Mouse (Mus musculus): ENCODE data around the gene Hmgcs1.

Hmgcs1 gene

GRCm38 (mm10) chr13:119706278-119706880 lies 16.2 kb downstream of the Hmgcs1 start:
- DNase-seq (ENCODE audit: low spot score), result peak; percentile 5

- peak; percentile 7 for DNase-seq (ENCODE audit: low spot score)
Measured at GRCm38 (mm10) chr13:119706953-119707352, 16.8 kb downstream of the Hmgcs1 start.

- no peak for DNase-seq (ENCODE audit: low spot score)
Measured at GRCm38 (mm10) chr13:119707906-119708305, 17.7 kb downstream of the Hmgcs1 start.

GRCm38 (mm10) chr13:119708941-119709340 lies 18.8 kb downstream of the Hmgcs1 start:
- DNase-seq (ENCODE audit: low spot score), result no peak

- no peak for DNase-seq (ENCODE audit: low spot score)
Measured at GRCm38 (mm10) chr13:119709388-119710267, 19.4 kb downstream of the Hmgcs1 start.

GRCm38 (mm10) chr13:119710268-119710610 lies 20.1 kb downstream of the Hmgcs1 start:
- no peak for DNase-seq (ENCODE audit: low spot score)

- DNase-seq (ENCODE audit: low spot score), result no peak
Measured at GRCm38 (mm10) chr13:119712463-119712862, 22.3 kb downstream of the Hmgcs1 start.

GRCm38 (mm10) chr13:119713107-119713787 lies 23.1 kb downstream of the Hmgcs1 start:
- DNase-seq (ENCODE audit: low spot score), result no peak

GRCm38 (mm10) chr13:119713821-119714220 lies 23.6 kb downstream of the Hmgcs1 start:
- DNase-seq (ENCODE audit: low spot score), result no peak

GRCm38 (mm10) chr13:119716105-119716504 lies 25.9 kb downstream of the Hmgcs1 start:
- DNase-seq (ENCODE audit: low spot score), result no peak

GRCm38 (mm10) chr13:119722447-119722846 lies 32.3 kb downstream of the Hmgcs1 start:
- DNase-seq (ENCODE audit: low spot score), result no peak

- DNase-seq (ENCODE audit: low spot score), result no peak
Measured at GRCm38 (mm10) chr13:119723368-119723767, 33.2 kb downstream of the Hmgcs1 start.

GRCm38 (mm10) chr13:119724541-119724940 lies 34.4 kb downstream of the Hmgcs1 start:
- DNase-seq (ENCODE audit: low spot score), result no peak

GRCm38 (mm10) chr13:119727608-119728387 lies 37.6 kb downstream of the Hmgcs1 start:
- DNase-seq (ENCODE audit: low spot score), result no peak

- DNase-seq (ENCODE audit: low spot score), result no peak
Measured at GRCm38 (mm10) chr13:119729406-119729805, 39.2 kb downstream of the Hmgcs1 start.

GRCm38 (mm10) chr13:119731448-119731847 lies 41.3 kb downstream of the Hmgcs1 start:
- DNase-seq (ENCODE audit: low spot score), result no peak

- no peak for DNase-seq (ENCODE audit: low spot score)
Measured at GRCm38 (mm10) chr13:119741390-119742237, 51.4 kb downstream of the Hmgcs1 start.

GRCm38 (mm10) chr13:119742711-119743415 lies 52.7 kb downstream of the Hmgcs1 start:
- no peak for DNase-seq (ENCODE audit: low spot score)

GRCm38 (mm10) chr13:119743470-119743869 lies 53.3 kb downstream of the Hmgcs1 start:
- no peak for DNase-seq (ENCODE audit: low spot score)

GRCm38 (mm10) chr13:119746930-119747329 lies 56.8 kb downstream of the Hmgcs1 start:
- DNase-seq (ENCODE audit: low spot score), result no peak
